Mouse (Mus musculus): ENCODE results near the gene Anxa9.

DNA sequence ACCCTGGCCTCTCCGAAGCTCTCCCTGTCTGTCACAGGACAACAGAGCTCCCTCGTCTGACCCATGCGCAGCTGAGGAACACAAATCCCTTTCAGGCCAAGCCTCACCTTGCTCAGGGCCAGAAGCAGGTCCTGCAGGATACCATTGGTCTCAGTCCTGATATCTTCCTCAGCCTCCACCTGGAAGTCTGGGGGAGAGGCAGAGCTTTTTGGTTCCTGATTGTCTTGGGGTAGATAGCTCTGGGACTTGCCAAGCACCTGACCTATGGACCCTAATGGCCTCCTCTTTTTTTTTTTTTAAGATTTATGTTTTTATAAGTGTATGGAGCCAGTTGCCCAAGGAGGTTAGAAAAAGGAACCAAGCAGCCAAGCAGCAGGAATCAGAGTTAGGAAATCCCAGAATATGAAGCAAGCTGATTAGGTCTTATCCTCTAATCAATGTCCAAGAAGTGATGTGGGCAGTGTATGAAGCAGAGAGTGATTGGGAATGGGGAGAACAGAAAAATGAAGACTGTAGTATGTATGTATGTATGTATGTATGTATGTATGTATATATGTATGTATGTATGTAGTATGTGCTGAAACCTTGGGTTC, 5.7 kb downstream of the Anxa9 start:
- TF ChIP-seq CTCF (IDR thresholded peaks at IDR 0.05; ENCODE audit: low read depth) (no peak), EP300 (optimal IDR thresholded peaks at IDR 0.05) (no peak)

All from stomach, postnatal 0 days (tissue).